Mouse (Mus musculus): Measurements from ENCODE around the gene Fsip1.
A peak's percentile ranks its signal among the peaks of the same experiment; 100 is the strongest.

DNA sequence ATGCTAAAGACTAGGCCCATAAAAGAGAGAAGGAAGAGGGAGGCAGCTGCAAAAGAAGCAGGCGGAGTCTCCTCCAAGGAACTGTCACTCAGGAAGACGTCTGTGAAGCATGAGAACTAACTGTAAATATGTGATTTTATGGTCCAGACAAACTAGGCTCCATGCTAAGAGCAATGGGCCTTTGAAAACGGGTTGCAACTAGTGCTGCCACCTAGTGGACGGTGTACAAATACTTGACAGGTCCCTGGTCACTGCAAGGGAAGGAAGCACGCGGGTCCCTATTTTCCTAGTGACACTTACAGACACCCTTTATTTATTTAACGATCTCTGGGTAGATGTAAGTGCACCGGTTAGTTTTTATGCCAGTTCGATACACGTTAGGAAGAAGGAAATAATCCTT, 10.9 kb downstream of the Fsip1 start:
- TF ChIP-seq CTCF (IDR thresholded peaks at IDR 0.05; ENCODE audit: low read depth, low read length) (peak; percentile 81), POLR2A (IDR thresholded peaks at IDR 0.05; ENCODE audit: borderline replicate concordance, low read depth, low read length) (no peak)
